Mouse (Mus musculus): ENCODE measurements around the gene Kcnj1.

Kcnj1 gene

DNA sequence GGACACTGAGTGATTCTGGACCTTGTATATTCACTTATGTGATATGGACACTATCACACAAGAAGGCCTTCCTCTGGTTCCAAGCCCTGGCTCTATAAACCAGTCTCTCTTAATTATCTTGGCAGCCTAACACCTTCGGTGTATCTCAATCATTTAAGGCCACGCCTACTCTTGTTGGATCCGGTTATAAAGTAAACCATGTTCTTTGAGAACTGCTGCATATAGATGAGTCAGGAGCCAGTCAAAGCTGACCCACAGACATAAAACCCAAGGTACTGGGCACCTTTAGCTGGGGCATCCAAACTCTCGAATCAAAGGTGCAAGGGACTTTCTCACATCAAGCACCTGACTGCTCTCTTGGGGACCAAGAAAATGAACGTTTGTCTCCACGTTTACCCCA, at the start of gene Kcnj1:
TSS of gene Kcnj1 (plus strand) at position 292 of the 400 bp plus-strand sequence.
- DNase-seq (ENCODE audit: low read depth in 2 of 2, low spot score in 2 of 2) = no peak

DNA sequence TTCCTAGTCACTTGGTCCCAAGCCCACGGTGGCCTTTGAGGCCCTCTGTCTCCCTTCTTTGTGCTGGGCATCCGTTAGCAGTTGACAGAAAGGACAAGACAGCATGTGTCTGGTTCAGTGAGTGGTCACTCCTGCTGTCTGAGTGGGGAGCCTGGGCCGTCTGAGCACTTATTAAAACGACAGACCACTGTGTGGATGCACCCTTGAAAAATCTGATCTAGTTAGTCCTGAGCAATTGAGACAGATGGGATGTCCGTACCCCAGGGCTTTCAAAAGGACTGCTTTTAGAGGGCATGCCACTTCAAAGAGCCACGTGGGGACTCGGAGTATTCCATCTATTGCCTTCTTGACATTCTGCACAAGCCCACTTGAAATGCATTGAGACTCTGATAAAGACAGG, 48.7 kb upstream of the Kcnj1 start:
- DNase-seq (ENCODE audit: low read depth in 2 of 2, low spot score in 2 of 2) = no peak

DNA sequence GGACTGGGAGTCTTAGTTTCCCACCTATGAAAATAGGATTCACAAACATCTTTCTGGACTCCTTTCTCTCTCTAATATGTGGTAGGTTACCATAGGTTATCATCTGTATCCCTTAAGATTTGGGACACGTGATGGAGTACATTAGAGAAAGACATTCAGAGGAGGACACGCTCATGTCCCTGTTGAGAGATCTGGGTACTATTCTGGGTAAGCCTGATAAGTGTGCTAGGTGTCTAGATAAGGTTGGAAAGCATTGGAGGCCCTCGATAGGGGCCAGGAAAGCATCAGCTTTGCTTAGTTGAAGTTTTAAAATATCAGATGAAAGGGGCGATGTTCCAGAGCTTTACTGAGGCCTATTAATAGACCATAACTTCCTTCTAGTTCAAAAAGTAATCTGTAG, 43.5 kb upstream of the Kcnj1 start:
- no peak for DNase-seq (ENCODE audit: low read depth in 2 of 2, low spot score in 2 of 2)

- no peak for DNase-seq (ENCODE audit: low read depth in 2 of 2, low spot score in 2 of 2)
These were observed 41.1 kb upstream of the Kcnj1 start for GRCm38 (mm10) chr9:32331162-32331561.

GRCm38 (mm10) chr9:32335389-32336150, 36.7 kb upstream of the Kcnj1 start:
- DNase-seq (ENCODE audit: low read depth in 2 of 2, low spot score in 2 of 2) = no peak

DNA sequence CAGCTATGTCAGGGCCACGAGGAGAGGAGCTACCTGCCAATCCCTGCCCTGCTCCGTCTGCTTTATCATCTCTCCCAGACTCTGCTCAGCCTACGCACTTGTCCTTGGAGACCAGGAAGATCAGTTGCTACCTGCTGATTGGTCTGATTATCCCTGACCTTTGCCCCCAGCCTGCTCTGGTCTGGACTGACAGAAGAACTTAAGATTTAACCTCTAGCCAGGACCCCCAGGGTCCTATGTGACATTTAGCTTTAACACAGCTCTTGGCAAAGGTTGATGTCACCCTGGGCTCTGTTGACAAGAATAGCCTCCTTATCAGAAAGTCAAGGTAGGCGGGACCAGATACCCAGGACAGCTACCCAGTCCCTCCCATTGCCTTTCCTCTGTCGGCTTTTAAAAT, 31.5 kb upstream of the Kcnj1 start:
- no peak for DNase-seq (ENCODE audit: low read depth in 2 of 2, low spot score in 2 of 2)

DNA sequence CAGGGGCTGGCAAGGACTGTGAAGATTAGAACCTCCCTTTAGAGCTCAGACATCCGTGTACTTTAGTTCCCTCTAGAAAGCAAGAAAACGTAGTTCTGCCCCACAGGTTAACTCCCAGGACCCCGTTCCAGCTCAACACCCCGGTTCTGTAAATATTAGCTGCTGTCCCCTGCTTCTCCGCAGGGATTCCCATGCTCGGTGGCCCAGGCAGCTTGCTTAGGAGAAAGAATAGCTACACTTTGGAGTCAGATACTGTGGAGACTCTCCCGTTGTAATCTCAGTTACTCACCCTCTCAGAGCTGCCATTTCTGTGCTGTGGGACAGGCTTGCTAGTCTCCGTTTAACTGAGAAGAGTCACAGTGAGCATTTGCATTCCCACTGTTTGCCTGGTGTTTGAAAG, 29.4 kb upstream of the Kcnj1 start:
- no peak for DNase-seq (ENCODE audit: low read depth in 2 of 2, low spot score in 2 of 2)

DNA sequence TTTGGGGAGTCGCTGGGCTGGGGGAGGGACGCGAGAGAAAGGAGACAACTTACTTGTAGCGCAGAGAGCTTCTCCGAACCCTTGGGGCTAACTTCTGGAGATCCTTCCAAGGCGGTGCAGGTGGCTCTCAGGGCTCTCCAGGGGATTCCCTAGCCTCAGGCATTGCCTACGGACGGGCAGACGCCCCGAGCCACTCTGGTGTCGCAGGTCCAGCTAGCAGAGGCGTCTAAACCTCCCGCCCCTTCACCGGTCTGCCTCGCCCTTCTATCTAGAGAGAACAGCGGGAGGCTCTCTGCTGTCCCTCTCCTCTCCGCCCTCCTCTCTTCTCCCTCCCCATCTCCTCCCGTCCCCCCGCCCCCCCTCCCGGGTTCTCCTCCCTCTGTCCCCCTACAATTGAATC, 28.2 kb upstream of the Kcnj1 start, which contains the start of gene Kcnj5:
TSS of gene Kcnj5 (minus strand) at position 300 of the 400 bp plus-strand sequence.
- no peak for DNase-seq (ENCODE audit: low read depth in 2 of 2, low spot score in 2 of 2)

DNA sequence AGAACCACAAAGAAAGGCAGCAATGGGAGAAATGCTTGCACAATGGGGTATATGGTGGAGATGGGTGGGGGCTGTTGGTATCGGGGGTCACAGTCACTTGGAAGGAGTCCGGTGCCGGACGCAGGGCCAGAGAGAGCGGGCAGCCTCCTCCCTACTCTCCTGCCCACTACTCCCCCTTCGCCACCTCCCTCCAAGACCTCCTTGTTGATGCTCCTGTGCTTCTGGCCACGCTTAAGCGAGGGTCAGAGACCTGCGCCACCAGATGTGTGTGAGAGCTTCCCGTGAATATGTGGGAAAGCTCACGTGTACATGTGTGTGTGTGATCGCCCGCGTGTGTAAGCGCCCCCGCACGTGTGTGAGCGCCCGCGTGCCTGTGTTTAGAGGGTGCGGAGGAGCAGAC, 27.8 kb upstream of the Kcnj1 start:
- DNase-seq (ENCODE audit: low read depth in 2 of 2, low spot score in 2 of 2) = no peak

DNA sequence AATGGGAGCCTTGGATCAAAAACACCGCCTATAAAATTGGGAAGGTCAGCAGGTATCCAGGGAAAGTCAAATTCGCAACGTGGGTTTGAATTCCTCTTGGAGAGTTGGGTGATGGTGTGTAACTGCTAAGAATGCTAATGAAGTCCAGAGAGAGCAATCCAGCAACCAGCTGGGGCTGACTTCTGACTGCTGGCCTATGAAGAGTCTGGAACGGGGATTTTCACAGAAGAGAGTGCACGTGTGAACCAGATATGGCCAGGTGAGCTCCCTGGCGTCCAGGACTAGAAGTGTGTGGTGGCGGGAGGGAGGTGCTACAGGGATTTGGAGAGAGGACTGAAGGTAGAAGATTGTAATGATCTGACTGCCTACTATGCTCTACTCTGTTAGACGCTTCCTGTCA, 24.2 kb upstream of the Kcnj1 start:
- no peak for DNase-seq (ENCODE audit: low read depth in 2 of 2, low spot score in 2 of 2)

DNA sequence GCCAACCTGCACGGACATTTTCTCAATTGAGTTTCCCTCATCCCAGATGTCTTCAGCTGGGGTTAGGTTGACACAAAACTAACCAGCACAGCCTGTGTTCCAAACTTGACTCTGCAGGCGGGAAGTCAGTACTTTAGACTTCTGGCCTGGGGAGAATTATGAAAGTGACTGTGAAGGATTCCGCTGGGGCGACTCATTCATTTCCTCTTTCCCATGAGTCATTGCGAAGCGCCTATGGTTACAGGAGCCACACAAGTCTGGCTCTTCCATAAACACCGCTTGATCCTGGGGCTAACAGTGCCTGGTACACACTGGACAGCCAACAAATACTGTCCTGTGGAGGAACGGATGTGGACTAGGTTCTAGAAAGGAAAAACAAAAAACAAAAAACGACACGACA, 22.9 kb upstream of the Kcnj1 start:
- DNase-seq (ENCODE audit: low read depth in 2 of 2, low spot score in 2 of 2) = no peak

DNA sequence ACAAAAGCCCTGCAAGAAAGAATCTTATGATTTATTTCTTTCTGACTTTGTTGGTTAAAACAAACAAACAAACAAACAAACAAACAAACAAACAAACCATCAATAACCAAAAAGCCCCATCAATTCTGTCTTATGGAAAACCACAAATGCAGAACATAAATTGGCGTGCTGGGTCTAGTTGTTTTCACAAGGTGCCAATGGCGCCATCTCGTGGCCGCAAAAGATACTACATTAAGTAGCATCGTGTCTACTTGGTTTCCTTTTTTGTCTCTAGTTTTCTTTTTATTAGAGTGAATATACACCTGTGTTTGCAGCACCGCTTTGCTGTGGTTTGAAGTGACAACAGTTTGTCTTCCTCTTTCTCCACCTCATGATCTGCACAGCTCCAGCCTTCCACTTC, 22.0 kb upstream of the Kcnj1 start:
- peak; percentile 24 to 50 for DNase-seq (ENCODE audit: low read depth in 2 of 2, low spot score in 2 of 2)

- no peak for DNase-seq (ENCODE audit: low read depth in 2 of 2, low spot score in 2 of 2)
These were observed 11.5 kb upstream of the Kcnj1 start for GRCm38 (mm10) chr9:32360770-32361169.

DNA sequence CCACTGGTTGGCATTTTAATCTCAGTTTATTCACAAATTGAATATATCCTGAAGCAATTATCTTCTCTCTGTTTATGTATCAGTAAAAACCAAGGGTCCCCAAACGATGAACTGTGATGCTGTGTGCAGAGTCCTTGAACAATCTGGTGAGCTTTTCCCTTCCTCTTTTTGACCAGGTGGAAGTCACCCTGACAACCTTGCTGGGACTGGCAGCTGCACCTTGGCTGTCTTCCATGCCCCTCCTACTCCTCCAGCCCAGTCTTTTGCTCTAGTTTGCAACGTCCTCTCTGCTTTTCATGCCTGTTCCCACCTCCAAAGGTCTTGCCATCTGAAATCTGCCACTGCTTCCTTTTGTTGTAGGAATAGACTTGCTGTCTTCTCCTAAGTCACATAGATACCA, 3.5 kb upstream of the Kcnj1 start:
- no peak for DNase-seq (ENCODE audit: low read depth in 2 of 2, low spot score in 2 of 2)

DNA sequence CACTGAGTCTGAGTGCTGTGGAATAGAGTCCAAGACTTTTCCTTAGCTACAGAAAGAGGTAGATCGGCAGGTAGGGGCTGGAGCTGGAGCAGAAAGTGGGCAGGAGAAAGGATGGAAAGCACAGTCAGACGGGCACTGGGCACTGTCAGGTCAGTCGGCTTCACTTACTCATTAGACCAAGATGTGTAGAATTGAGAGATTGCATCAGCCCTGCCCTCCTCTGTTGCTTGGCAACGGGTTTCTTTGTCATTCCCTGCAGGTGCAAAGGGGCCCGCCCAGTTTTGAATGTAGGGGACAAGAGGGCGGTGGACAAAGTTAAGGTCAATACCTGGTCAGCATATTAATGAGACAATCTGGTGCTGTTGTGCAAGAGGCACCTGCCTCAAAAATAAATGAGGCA, 2.9 kb upstream of the Kcnj1 start:
- no peak for DNase-seq (ENCODE audit: low read depth in 2 of 2, low spot score in 2 of 2)

DNA sequence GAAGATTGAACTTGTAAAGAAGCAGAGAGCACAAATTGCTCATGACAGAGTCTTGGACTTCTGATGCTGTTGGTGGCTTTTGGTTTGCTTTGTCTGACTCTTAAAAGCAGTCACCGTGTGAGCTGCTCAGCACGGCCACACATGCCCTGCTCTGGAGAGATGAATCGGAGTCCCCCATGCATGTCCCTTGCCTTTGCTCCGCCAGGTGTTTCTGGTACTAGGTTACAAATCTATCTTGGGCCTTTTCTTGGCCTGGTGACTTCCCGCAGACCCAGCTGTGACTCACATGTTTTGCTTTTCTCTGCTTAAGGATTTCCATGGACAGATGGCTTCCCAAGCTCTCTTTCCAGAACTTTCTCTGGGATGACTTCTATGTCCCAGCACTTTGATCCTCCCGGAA, 1.4 kb downstream of the Kcnj1 start:
- DNase-seq (ENCODE audit: low read depth in 2 of 2, low spot score in 2 of 2) = no peak

DNA sequence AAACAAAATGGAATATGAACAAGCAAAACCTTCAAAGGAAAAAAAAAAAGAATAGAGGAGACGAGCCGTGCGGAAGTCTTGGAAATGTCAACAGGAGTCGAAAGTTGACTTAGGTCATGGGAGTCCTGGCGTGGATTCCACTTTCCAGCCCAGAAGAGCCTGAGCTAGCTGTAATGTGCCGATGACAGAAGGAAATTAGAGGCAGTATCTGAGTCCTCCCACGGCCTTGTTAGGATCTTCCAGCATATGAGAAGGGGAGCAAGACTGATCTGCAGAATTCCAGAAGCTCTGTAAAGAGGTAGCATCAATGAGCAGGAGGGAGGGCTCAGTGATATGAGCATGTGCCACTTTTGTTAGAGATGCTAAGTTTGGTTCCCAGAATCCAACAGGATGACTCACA, 3.7 kb downstream of the Kcnj1 start:
- DNase-seq (ENCODE audit: low read depth in 2 of 2, low spot score in 2 of 2) = no peak

GRCm38 (mm10) chr9:32376863-32377590, 4.7 kb downstream of the Kcnj1 start:
- DNase-seq (ENCODE audit: low read depth in 2 of 2, low spot score in 2 of 2) = no peak

DNA sequence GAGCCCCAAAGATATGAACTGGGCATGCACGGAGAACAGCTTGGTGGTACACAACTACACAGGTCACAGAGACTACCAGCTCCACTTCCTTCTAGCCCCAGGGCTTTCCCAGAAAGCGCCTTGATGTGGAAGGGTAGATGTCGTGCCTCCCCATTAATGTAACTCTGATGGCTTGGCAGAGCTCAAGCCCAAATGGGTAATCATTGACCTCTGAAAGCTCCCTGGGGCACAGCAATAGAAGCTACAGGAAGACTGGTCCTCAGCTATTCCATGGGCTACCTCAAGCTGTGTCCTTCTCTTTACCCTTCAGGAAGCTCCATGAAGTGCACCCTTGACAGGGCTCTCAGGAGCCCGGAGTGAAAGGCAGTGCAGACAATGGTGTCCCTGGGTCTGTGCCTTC, 12.6 kb downstream of the Kcnj1 start:
- no peak for DNase-seq (ENCODE audit: low read depth in 2 of 2, low spot score in 2 of 2)

DNA sequence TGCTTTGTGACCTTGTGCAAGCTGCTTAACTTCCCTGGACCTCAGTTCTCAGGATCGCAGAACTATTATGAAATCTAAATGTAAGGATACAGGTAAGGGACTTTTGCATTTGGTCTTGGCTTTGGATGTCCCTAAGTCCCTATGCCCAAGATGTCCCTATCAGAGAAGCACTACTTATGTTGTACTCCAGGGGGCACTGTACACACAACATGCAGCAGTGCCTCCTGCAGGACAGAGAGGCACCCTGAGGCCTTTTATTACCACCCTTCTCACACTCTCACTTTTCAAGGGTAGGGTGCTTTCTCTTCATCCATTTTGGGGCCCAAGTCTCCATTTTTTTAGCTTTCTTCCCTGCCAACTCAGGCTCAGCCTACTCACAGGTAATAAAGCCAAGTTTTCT, 15.8 kb downstream of the Kcnj1 start:
- DNase-seq (ENCODE audit: low read depth in 2 of 2, low spot score in 2 of 2) = peak; percentile 29 to 42

- no peak for DNase-seq (ENCODE audit: low read depth in 2 of 2, low spot score in 2 of 2)
These were observed 18.8 kb downstream of the Kcnj1 start for GRCm38 (mm10) chr9:32391092-32391491.

DNA sequence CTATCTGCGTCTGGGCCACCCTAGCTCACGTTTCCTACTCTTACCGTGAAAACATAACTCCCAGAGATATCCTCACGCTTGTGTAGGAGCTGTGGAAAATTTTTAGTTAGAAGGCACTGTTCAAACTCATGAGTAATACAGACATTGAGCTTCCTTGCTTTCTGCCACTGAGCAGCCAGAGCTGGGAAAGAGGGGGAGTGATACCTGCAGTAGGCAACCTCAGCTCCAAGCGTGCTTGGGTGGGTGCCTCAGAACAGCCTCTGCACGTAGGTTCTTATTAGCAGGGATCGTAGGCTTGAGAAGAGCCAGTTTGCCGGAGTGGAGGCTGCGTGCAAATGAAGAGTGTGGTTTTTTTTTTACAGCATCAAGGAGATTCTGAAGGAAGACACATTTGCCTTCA, 19.4 kb downstream of the Kcnj1 start:
- no peak for DNase-seq (ENCODE audit: low read depth in 2 of 2, low spot score in 2 of 2)

DNA sequence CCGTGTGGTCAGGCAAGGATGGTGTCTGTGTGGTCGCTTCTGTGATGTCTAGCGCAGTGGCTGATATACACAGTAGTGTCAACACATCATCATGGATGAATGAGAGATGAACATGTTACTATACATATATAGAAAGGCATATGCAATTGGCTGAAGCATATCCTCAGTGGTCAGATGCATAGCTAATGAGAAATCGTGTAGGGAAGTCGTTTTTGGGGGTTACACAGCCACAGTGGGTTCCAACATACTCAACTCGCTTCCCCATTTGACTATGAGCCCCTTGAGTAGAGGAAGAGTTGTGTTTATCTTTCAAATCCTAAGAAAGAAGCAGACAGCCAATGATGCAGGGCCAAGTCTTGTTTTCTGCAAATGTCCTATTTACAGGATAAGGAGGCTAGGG, 20.4 kb downstream of the Kcnj1 start:
- DNase-seq (ENCODE audit: low read depth in 2 of 2, low spot score in 2 of 2) = no peak
